Mouse (Mus musculus) small intestine, adult 2 months (tissue): ENCODE results near the gene Hrg. TPM values are rescaled to one million over a fixed set of nuclear protein-coding genes. Genes with fewer than 3 reads are reported as not detected.
"Not testable (repeated sequence)": the region's sequence is repeated elsewhere in the genome, so short reads cannot be mapped to it uniquely, and the experiment has no call there.

Source experiments
- H3K27ac ChIP-seq: fragments of 200-500 bp; 2 replicates; pipeline ENCODE4 v1.5.1; 2012; ENCODE audit warnings: low read depth, low read length, control low read depth, inconsistent platforms; ENCODE audit not compliant: insufficient read depth
- H3K27me3 ChIP-seq: fragments of 200-500 bp; 2 replicates; pipeline ENCODE4 v1.6.1; 2012; ENCODE audit warnings: mild to moderate bottlenecking, moderate library complexity, low read length, inconsistent platforms; ENCODE audit not compliant: control insufficient read depth, insufficient read depth
- H3K36me3 ChIP-seq: fragments of 200-500 bp; 2 replicates; pipeline ENCODE4 v1.6.1; 2012; ENCODE audit warnings: mild to moderate bottlenecking, low read length, control low read depth, inconsistent platforms; ENCODE audit not compliant: control insufficient read depth, insufficient read depth
- H3K4me1 ChIP-seq: fragments of 200-500 bp; 2 replicates; pipeline ENCODE4 v1.6.1; 2012; ENCODE audit warnings: low read length, inconsistent platforms, mixed read lengths; ENCODE audit not compliant: control insufficient read depth, insufficient read depth, insufficient read length
- H3K4me3 ChIP-seq: fragments of 200-500 bp; 2 replicates; pipeline ENCODE4 v1.5.1; 2012; ENCODE audit warnings: low read depth, mild to moderate bottlenecking, control low read depth, inconsistent platforms, low read length, moderate library complexity
- CTCF ChIP-seq: fragments of 200-500 bp; IDR thresholded peaks from 2 replicates; pipeline ENCODE4 v1.5.1; 2012; ENCODE audit warnings: low read depth, mild to moderate bottlenecking, control low read depth, inconsistent platforms, low read length, moderate library complexity, mixed read lengths; ENCODE audit not compliant: insufficient replicate concordance, insufficient read length; ENCODE audit errors: extremely low read depth
- POLR2A ChIP-seq: fragments of 200-500 bp; IDR thresholded peaks from 2 replicates; pipeline ENCODE4 v1.6.1; 2012; ENCODE audit warnings: low read depth, mild to moderate bottlenecking, control low read depth, inconsistent platforms, low read length, moderate library complexity
- WGBS: fragments of 180-500 bp; shearing (Covaris S2); methylation state at CpG from one replicate; pipeline ENCODE4 v1.1.7; 2018; 5-methylcytosine and 5-hydroxymethylcytosine counted together
- polyA plus RNA-seq: library from polyadenylated mRNA; depleted of rRNA; stranded (reverse); fragments of >200 nt; gene quantifications from 2 replicates; pipeline ENCODE4 v1.2.3, GENCODE M21; 2012; rRNA removed

The Hrg gene
- polyA plus RNA-seq, 1 experiment: not detected

GRCm38 (mm10) chr16:22961073-22961472, 10.2 kb downstream of the Hrg start:
- TF ChIP-seq POLR2A (no peak), CTCF (no peak)
- H3K36me3 ChIP-seq: no peaks in the 10 kb centered on the region
- 93% methylated on average over 8 of the region's 8 CpGs for WGBS

GRCm38 (mm10) chr16:22962256-22962655, 11.4 kb downstream of the Hrg start:
- Histone ChIP-seq H3K27me3 (no peaks in the 10 kb centered on the region), H3K27ac (no peak overlapping the region), H3K4me3 (no peak overlapping the region), H3K36me3 (no peaks in the 10 kb centered on the region), H3K4me1 (no peaks in the 10 kb centered on the region)
- TF ChIP-seq CTCF: no peak
- 78% methylated on average over 5 of the region's 5 CpGs for WGBS

More at GRCm38 (mm10) chr16:22961073-22961472, 10.2 kb downstream of the Hrg start:
- H3K4me1 ChIP-seq: no peaks in the 10 kb centered on the region
- no peaks in the 10 kb centered on the region for H3K27me3 ChIP-seq
- no peak overlapping the region for H3K4me3 ChIP-seq
- H3K27ac ChIP-seq: no peak overlapping the region

DNA sequence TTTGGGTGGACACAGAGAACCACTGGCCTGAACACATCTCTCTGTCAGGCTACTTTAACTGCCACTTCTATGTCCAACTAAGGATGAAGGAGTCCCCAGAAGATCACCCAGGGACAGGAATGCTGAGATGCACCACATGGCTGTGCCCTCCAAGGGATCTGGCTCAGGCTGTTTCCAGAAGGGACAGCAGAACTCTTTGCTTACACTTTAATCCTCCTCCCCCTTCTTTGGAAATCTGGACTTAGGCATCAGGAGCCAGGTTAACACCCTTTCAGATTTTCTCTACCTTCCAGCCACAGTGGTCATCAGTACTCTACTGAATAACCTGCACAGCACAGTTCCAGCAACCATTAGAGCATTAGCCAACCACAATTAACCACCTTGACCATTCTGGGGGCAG, 12.4 kb downstream of the Hrg start:
- Histone ChIP-seq H3K4me1 (no peaks in the 10 kb centered on the region), H3K4me3 (no peak overlapping the region), H3K36me3 (no peaks in the 10 kb centered on the region), H3K27me3 (no peaks in the 10 kb centered on the region), H3K27ac (no peak overlapping the region)
- TF ChIP-seq POLR2A: no peak
- no peak for TF ChIP-seq CTCF

DNA sequence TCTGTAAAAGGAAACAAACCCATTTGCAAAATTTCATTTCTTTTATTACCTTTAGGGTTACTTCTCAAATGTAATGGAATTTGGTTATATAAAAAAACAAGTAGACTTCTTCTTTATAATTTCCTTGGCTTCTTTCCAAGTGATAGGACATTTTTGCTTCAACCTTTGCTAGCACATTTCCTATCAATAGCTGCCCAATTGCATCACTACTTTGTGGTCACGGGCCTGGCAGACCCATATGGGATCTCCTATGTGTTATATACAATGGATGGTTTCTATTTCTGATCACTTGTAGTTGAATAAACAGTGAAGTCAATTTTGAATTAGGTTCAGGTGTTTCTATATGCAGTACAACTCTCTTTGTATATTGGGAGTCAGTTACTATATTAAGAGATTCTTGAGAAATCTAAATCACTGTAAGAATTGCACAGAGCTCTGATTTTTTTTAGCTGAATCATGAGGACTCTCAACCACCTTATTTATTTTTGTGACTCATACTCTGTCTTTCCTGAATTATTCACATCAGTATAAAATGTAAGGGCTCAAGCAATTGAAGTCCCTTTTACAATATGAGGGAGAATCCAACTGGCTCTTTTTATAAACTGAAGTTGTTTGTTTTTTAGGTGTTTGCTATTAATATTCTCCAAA, 16.6 kb downstream of the Hrg start:
- Histone ChIP-seq H3K27me3 (no peaks in the 10 kb centered on the region), H3K4me1 (no peaks in the 10 kb centered on the region), H3K36me3 (no peaks in the 10 kb centered on the region), H3K27ac (no peak overlapping the region), H3K4me3 (no peak overlapping the region)
- TF ChIP-seq CTCF: no peak
- TF ChIP-seq POLR2A: no peak
- 51% methylated on average over 1 of the region's 1 CpGs for WGBS

GRCm38 (mm10) chr16:22996951-22997350, 46.1 kb downstream of the Hrg start:
- not testable (repeated sequence) for H3K4me3 ChIP-seq, H3K27ac ChIP-seq, H3K27me3 ChIP-seq, H3K36me3 ChIP-seq, H3K4me1 ChIP-seq
- WGBS: 61% methylated on average over 3 of the region's 3 CpGs

Other genes starting within 250 kb of the Hrg start
- gene Crygs, start 139.5 kb upstream of the Hrg start, polyA plus RNA-seq: not detected in 2 replicates
- gene Tbccd1, start 93.4 kb upstream of the Hrg start, polyA plus RNA-seq: 2.7 and 5.1 TPM in 2 replicates
- 12.1 and 19.6 TPM in 2 replicates for gene Dnajb11, start 93.2 kb upstream of the Hrg start, polyA plus RNA-seq
- 0.11 TPM in 1 of 2 replicates, not detected in the other for gene Ahsg, start 59.8 kb upstream of the Hrg start, polyA plus RNA-seq
- 0.13 TPM in 1 of 2 replicates, not detected in the other for gene Fetub, start 32.7 kb upstream of the Hrg start, polyA plus RNA-seq
- gene Kng2, start 78.4 kb downstream of the Hrg start, polyA plus RNA-seq: 0.19 TPM in 1 of 2 replicates, not detected in the other
- gene Kng1, start 106.8 kb downstream of the Hrg start, polyA plus RNA-seq: not detected in 2 replicates
- 9.0 and 17.2 TPM in 2 replicates for gene Eif4a2, start 156.4 kb downstream of the Hrg start, polyA plus RNA-seq
- 0.25 and 0.98 TPM in 2 replicates for gene Rfc4, start 176.7 kb downstream of the Hrg start, polyA plus RNA-seq
- gene Adipoq, start 195.5 kb downstream of the Hrg start, polyA plus RNA-seq: 1.0 and 2.5 TPM in 2 replicates